Mouse (Mus musculus) embryonic facial prominence, embryonic 11.5 days (tissue): ENCODE measurements around the gene Pigh. TPM values are rescaled to one million over a fixed set of nuclear protein-coding genes. Genes with fewer than 3 reads are reported as not detected.

Experiments used
- ATAC-seq: fragments of 200-750 bp; cut with Nextera tagmentation; replicated peaks from 2 replicates; pipeline ENCODE4 v1.8.0; 2017; ENCODE audit warnings: low read depth; ENCODE audit not compliant: insufficient number of reproducible peaks, low FRiP score, low TSS enrichment
- DNase-seq: peaks from one replicate; pipeline ENCODE4 v3.0.0-alpha.2; 2015; ENCODE audit warnings: low spot score
- H3K27ac ChIP-seq: fragments of 300-500 bp; sonication (generic); replicated peaks from 2 replicates; pipeline ENCODE4 v1.5.1; 2014; ENCODE audit warnings: mild to moderate bottlenecking, low read depth, low read length, control low read depth
- H3K27me3 ChIP-seq: fragments of 300-500 bp; sonication (generic); 2 replicates; pipeline ENCODE4 v1.6.1; 2014; ENCODE audit warnings: mild to moderate bottlenecking, low read length, moderate library complexity, mixed read lengths; ENCODE audit not compliant: control insufficient read depth, insufficient read depth
- H3K36me3 ChIP-seq: fragments of 300-500 bp; sonication (generic); replicated peaks from 2 replicates; pipeline ENCODE4 v1.6.1; 2014; ENCODE audit warnings: low read depth, mild to moderate bottlenecking, low read length, moderate library complexity, mixed read lengths; ENCODE audit not compliant: control insufficient read depth, insufficient read depth
- H3K4me1 ChIP-seq: fragments of 300-500 bp; sonication (generic); 2 replicates; pipeline ENCODE4 v1.6.1; 2014; ENCODE audit warnings: low read length, mixed read lengths; ENCODE audit not compliant: control insufficient read depth, insufficient read depth
- H3K4me2 ChIP-seq: fragments of 300-500 bp; sonication (generic); 2 replicates; pipeline ENCODE4 v1.6.1; 2014; ENCODE audit warnings: low read depth, mild to moderate bottlenecking, control low read depth, low read length, moderate library complexity
- H3K4me3 ChIP-seq: fragments of 300-500 bp; sonication (generic); 2 replicates; pipeline ENCODE4 v1.5.1; 2014; ENCODE audit warnings: low read depth, low read length, control low read depth
- H3K9ac ChIP-seq: fragments of 300-500 bp; sonication (generic); replicated peaks from 2 replicates; pipeline ENCODE4 v1.6.1; 2014; ENCODE audit warnings: mild to moderate bottlenecking, control low read depth, low read length
- H3K9me3 ChIP-seq: fragments of 300-500 bp; sonication (generic); replicated peaks from 2 replicates; pipeline ENCODE4 v1.6.1; 2016; ENCODE audit warnings: mild to moderate bottlenecking, low read length, inconsistent platforms, mixed read lengths; ENCODE audit not compliant: control insufficient read depth
- WGBS: fragments of 180-500 bp; shearing (Covaris S2); extraction: QIAGEN DNeasy Blood & Tissue Kit; methylation state at CpG from one replicate; pipeline ENCODE4 v1.1.7; 2014; 5-methylcytosine and 5-hydroxymethylcytosine counted together
- polyA plus RNA-seq: library from polyadenylated mRNA; unstranded; fragments of >200 nt; fragmentation: Nextera tagmentation; extraction: Ambion mirVana; gene quantifications from 2 replicates; pipeline ENCODE4 v1.2.1, GENCODE M21; 2014

Gene Pigh
- polyA plus RNA-seq, 1 experiment from 2014 or later: 30.5 TPM

DNA sequence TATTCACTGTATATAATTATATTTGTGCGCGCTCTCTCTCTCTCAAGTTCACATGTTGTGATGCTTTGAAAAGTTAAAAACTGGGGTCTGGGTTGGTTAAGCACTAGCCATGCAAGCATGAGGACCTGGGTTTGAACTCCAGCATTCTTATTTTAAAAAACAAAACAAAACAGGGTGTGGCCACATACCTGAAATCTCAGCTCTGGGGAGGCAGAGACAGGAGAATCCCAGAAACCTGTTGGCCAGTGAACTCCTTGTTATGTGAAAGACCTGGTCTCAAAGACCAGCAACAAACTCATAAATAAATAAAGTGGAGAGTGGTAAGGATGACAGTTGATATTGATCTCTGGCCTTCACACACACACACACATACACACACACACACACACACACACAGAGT is 55.1 kb downstream of the Pigh start:
- H3K36me3 ChIP-seq: no peaks in the 10 kb centered on the region
- H3K9ac ChIP-seq: no peak overlapping the region
- no peaks in the 10 kb centered on the region for H3K27me3 ChIP-seq
- H3K4me3 ChIP-seq: no peak overlapping the region
- 97% methylated on average over 2 of the region's 2 CpGs for WGBS
- ATAC-seq (no peak), DNase-seq (no peak)
- no peaks in the 10 kb centered on the region for H3K9me3 ChIP-seq
- no peak overlapping the region for H3K4me2 ChIP-seq
- no peak overlapping the region for H3K27ac ChIP-seq
- peaks cover 4% of the 10 kb centered on the region; the same call in 1 of the 2 replicates for H3K4me1 ChIP-seq

Other genes with a start within 250 kb of the Pigh start
- gene Atp6v1d, start 228.0 kb downstream of the Pigh start, polyA plus RNA-seq: 93.7 and 109 TPM in 2 replicates
- gene Eif2s1, start 227.8 kb downstream of the Pigh start, polyA plus RNA-seq: 289 and 292 TPM in 2 replicates
- gene Plek2, start 182.7 kb downstream of the Pigh start, polyA plus RNA-seq: 3.2 and 3.4 TPM in 2 replicates
- 3.5 and 3.9 TPM in 2 replicates for gene Tmem229b, start 82.0 kb downstream of the Pigh start, polyA plus RNA-seq
- gene Plekhh1, start 60.5 kb downstream of the Pigh start, polyA plus RNA-seq: 2.5 and 3.5 TPM in 2 replicates
- 4.3 and 5.7 TPM in 2 replicates for gene Arg2, start 41.1 kb upstream of the Pigh start, polyA plus RNA-seq
- 95.8 and 106 TPM in 2 replicates for gene Vti1b, start 83.0 kb upstream of the Pigh start, polyA plus RNA-seq
- 32.1 and 32.3 TPM in 2 replicates for gene Rdh11, start 102.6 kb upstream of the Pigh start, polyA plus RNA-seq
- 2.1 and 2.8 TPM in 2 replicates for gene Rdh12, start 119.3 kb upstream of the Pigh start, polyA plus RNA-seq
- gene Zfyve26, start 206.7 kb upstream of the Pigh start, polyA plus RNA-seq: 9.7 and 12.4 TPM in 2 replicates
- 4.9 and 6.3 TPM in 2 replicates for gene Rad51b, start 207.6 kb upstream of the Pigh start, polyA plus RNA-seq